Mouse (Mus musculus): ENCODE measurements around the gene Gm29776.

The Gm29776 gene

GRCm38 (mm10) chr14:54650621-54651454 lies 47.8 kb downstream of the Gm29776 start:
- DNase-seq (ENCODE audit: low read depth, low spot score): peak; percentile 89

GRCm38 (mm10) chr14:54647900-54648299 lies 50.7 kb downstream of the Gm29776 start:
- no peak for DNase-seq (ENCODE audit: low read depth, low spot score)

- DNase-seq (ENCODE audit: low read depth, low spot score): no peak
These were observed 51.6 kb downstream of the Gm29776 start for GRCm38 (mm10) chr14:54646898-54647636.

GRCm38 (mm10) chr14:54646455-54646854 lies 52.2 kb downstream of the Gm29776 start:
- DNase-seq (ENCODE audit: low read depth, low spot score): no peak

GRCm38 (mm10) chr14:54644294-54644693 lies 54.3 kb downstream of the Gm29776 start:
- no peak for DNase-seq (ENCODE audit: low read depth, low spot score)

GRCm38 (mm10) chr14:54643011-54643410 lies 55.6 kb downstream of the Gm29776 start:
- DNase-seq (ENCODE audit: low read depth, low spot score): no peak
